Mouse (Mus musculus) lung, embryonic 16.5 days (tissue): ENCODE measurements around the gene Galns. TPM values are rescaled to one million over a fixed set of nuclear protein-coding genes. Genes with fewer than 3 reads are reported as not detected.
A peak's percentile ranks its signal among the peaks of the same experiment; 100 is the strongest.

Experiments used
- ATAC-seq: fragments of 200-750 bp; cut with Nextera tagmentation; 2 replicates; pipeline ENCODE4 v1.8.0; 2017; ENCODE audit warnings: low read depth, mild to moderate bottlenecking, moderate library complexity
- H3K27ac ChIP-seq: fragments of 300-500 bp; sonication (generic); 2 replicates; pipeline ENCODE4 v1.5.1; 2014; ENCODE audit warnings: mild to moderate bottlenecking, control low read depth, low read length
- H3K27me3 ChIP-seq: fragments of 300-500 bp; sonication (generic); 2 replicates; pipeline ENCODE4 v1.6.1; 2014; ENCODE audit warnings: low read depth, low read length, mixed read lengths; ENCODE audit not compliant: control insufficient read depth, insufficient read depth
- H3K36me3 ChIP-seq: fragments of 300-500 bp; sonication (generic); 2 replicates; pipeline ENCODE4 v1.6.1; 2014; ENCODE audit warnings: low read length; ENCODE audit not compliant: control insufficient read depth, insufficient read depth
- H3K4me1 ChIP-seq: fragments of 300-500 bp; sonication (generic); replicated peaks from 2 replicates; pipeline ENCODE4 v1.6.1; 2014; ENCODE audit warnings: low read length, mixed read lengths; ENCODE audit not compliant: control insufficient read depth, insufficient read depth
- H3K4me2 ChIP-seq: fragments of 300-500 bp; sonication (generic); 2 replicates; pipeline ENCODE4 v1.6.1; 2014; ENCODE audit warnings: low read depth, low read length, control low read depth
- H3K4me3 ChIP-seq: fragments of 300-500 bp; sonication (generic); 2 replicates; pipeline ENCODE4 v1.5.1; 2014; ENCODE audit warnings: mild to moderate bottlenecking, low read length, control low read depth
- H3K9ac ChIP-seq: fragments of 300-500 bp; sonication (generic); 2 replicates; pipeline ENCODE4 v1.6.1; 2014; ENCODE audit warnings: low read length, control low read depth
- H3K9me3 ChIP-seq: fragments of 300-500 bp; sonication (generic); 2 replicates; pipeline ENCODE4 v1.6.1; 2016; ENCODE audit warnings: low read length; ENCODE audit not compliant: control insufficient read depth
- WGBS: fragments of 180-500 bp; shearing (Covaris S2); extraction: QIAGEN DNeasy Blood & Tissue Kit; methylation state at CpG from one replicate; pipeline ENCODE4 v1.1.7; 2014; 5-methylcytosine and 5-hydroxymethylcytosine counted together
- polyA plus RNA-seq: library from polyadenylated mRNA; unstranded; fragments of >200 nt; fragmentation: Nextera tagmentation; extraction: Ambion mirVana; gene quantifications from 2 replicates; pipeline ENCODE4 v1.2.1, GENCODE M21; 2015

The Galns gene
- polyA plus RNA-seq, 1 experiment from 2014 or later: 15.0 TPM

DNA sequence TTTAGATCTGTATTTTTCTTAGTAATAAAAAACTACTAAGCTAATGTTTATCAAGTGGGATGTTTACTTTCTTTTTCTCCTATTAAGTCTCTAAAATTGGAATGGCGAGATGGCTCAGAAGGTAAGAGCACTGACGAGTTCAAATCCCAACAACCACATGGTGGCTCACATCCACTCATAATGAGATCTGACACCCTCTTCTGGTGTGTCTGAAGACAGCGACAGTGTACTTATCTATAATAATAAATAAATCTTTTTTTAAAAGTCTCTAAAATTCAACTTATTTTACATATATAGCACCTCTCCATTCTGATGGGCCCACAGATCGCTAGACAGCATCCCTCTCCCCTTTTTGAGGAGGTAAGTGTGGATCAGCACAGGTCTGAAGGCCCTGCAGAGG is 1.1 kb downstream of the Galns start:
- H3K9ac ChIP-seq: no peak overlapping the region; the same call in 1 of the 2 replicates
- H3K9me3 ChIP-seq: no peaks in the 10 kb centered on the region
- peaks cover 12% of the 10 kb centered on the region for H3K4me1 ChIP-seq
- ATAC-seq: no peak
- no peak overlapping the region for H3K27ac ChIP-seq
- H3K36me3 ChIP-seq: peaks cover 5% of the 10 kb centered on the region; the same call in 1 of the 2 replicates
- H3K4me3 ChIP-seq: no peak overlapping the region; the same call in 1 of the 2 replicates
- H3K4me2 ChIP-seq: peak overlapping the region; percentile 89
- 52% methylated on average over 4 of the region's 4 CpGs for WGBS
- no peaks in the 10 kb centered on the region for H3K27me3 ChIP-seq

DNA sequence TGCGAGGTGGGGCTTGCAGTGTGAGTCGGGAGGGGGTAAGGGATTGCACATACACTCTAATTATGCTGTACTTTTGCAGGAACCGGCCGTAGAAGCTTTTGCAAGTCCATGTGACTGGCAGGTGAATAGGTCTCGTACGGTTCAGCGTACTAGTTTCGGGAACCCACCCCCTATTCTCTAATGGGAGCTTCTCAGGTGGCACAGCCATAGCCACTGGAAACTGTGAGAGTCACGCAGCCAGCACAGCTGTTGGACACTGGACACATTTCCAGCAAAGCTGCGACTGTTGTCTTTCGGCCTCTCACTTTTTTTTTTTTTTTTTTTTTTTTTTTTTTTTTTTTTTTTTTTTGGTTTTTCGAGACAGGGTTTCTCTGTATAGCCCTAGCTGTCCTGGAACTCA is 4.5 kb downstream of the Galns start:
- no peak for ATAC-seq
- no peaks in the 10 kb centered on the region for H3K9me3 ChIP-seq
- no peaks in the 10 kb centered on the region for H3K27me3 ChIP-seq
- H3K36me3 ChIP-seq: no peaks in the 10 kb centered on the region
- WGBS: 75% methylated on average over 11 of the region's 12 CpGs
- H3K4me3 ChIP-seq: no peak overlapping the region
- H3K27ac ChIP-seq: no peak overlapping the region
- no peak overlapping the region for H3K4me2 ChIP-seq
- H3K9ac ChIP-seq: no peak overlapping the region
- peaks cover 3% of the 10 kb centered on the region; the same call in 1 of the 2 replicates for H3K4me1 ChIP-seq

DNA sequence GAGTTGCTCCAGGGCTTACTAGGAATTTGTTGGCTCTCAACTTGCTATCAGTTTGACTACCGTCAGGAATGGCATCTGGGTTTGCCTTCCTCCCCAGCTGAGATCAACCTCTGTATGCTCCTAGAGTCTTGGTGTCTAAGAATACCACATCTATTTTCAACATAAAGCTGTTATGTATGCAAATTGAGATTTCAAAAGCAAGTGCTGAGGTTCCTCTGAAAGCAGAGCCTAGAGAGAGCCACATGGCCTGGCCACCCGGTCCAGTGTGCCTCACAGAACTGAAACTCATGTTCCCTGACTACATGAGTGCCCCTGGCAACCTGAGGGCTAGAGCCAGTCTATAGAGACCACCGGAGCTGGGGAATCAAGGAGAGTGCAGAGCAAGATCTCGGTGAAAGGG is 5.9 kb downstream of the Galns start:
- Histone ChIP-seq H3K4me2 (no peak overlapping the region), H3K9ac (no peak overlapping the region), H3K27me3 (no peaks in the 10 kb centered on the region), H3K4me3 (no peak overlapping the region), H3K4me1 (no peaks in the 10 kb centered on the region), H3K27ac (no peak overlapping the region), H3K36me3 (no peaks in the 10 kb centered on the region), H3K9me3 (no peaks in the 10 kb centered on the region)
- 65% methylated on average over 4 of the region's 4 CpGs for WGBS
- no peak for ATAC-seq

DNA sequence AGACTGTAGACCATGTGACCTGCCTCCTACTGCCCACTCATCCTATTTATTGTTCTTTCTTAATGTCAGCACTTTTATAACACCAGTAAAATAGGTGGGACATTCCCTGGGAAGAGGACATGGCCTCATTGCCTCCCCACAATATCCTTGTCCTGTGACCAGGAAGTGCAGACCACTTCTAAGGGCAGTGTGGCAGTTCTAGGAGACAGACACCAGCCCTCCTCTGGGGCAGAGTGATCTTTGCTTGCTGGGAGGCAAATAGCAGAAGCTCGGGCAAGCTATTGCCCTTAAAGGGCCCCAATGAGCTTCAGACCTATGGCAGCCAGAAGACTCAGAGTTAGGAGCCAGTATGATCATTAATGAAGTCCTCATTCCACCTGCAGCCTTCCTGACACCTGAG is 6.6 kb downstream of the Galns start:
- ATAC-seq: no peak
- H3K9ac ChIP-seq: no peak overlapping the region
- H3K27me3 ChIP-seq: no peaks in the 10 kb centered on the region
- 62% methylated on average over 1 of the region's 1 CpGs for WGBS
- no peak overlapping the region for H3K4me3 ChIP-seq
- no peaks in the 10 kb centered on the region for H3K9me3 ChIP-seq
- no peak overlapping the region for H3K4me2 ChIP-seq
- H3K4me1 ChIP-seq: no peaks in the 10 kb centered on the region
- no peak overlapping the region for H3K27ac ChIP-seq
- no peaks in the 10 kb centered on the region for H3K36me3 ChIP-seq

DNA sequence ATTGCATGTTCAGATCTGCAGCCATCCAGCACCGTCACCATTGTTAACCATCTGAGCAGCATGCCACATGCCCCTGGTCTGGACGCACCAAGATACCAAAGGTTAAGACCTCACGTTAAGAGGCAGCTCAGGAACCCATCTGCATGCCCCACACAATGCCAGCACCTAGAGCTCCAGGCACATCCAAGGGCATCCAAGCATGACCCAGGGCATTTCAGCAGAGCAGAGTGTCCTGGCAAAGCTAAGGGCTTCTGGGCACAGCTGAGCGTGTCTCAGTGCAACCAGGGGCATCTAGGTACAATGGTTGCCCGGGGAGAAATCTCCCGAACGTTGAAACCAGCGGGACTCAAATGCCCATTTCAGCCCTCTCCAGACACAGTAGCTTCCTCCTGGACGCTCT is 10.6 kb downstream of the Galns start:
- Histone ChIP-seq H3K27ac (no peak overlapping the region), H3K9me3 (no peaks in the 10 kb centered on the region), H3K36me3 (no peaks in the 10 kb centered on the region), H3K4me1 (no peaks in the 10 kb centered on the region), H3K9ac (no peak overlapping the region), H3K27me3 (no peaks in the 10 kb centered on the region), H3K4me3 (no peak overlapping the region), H3K4me2 (no peak overlapping the region)
- WGBS: 89% methylated on average over 9 of the region's 9 CpGs
- ATAC-seq: no peak

DNA sequence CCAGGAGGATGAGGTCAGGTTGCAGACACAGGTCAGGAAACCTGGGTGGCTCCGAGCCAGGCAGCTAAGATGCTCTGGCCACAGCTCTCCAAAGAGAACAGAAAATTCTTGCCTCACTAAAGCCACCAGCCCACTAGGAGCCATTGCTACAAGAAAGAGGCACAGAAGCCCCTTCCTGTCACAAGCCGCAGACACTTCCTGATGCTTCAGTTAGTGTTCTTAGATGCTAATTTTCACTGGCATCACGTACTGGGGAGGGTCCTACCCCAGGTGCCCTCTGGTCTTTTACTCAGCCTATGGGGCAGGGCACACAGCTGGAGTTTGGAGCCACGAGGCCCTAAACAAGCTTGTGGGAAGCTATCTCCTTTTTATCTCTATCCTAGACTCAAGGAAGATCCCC is 15.2 kb downstream of the Galns start:
- no peaks in the 10 kb centered on the region for H3K9me3 ChIP-seq

DNA sequence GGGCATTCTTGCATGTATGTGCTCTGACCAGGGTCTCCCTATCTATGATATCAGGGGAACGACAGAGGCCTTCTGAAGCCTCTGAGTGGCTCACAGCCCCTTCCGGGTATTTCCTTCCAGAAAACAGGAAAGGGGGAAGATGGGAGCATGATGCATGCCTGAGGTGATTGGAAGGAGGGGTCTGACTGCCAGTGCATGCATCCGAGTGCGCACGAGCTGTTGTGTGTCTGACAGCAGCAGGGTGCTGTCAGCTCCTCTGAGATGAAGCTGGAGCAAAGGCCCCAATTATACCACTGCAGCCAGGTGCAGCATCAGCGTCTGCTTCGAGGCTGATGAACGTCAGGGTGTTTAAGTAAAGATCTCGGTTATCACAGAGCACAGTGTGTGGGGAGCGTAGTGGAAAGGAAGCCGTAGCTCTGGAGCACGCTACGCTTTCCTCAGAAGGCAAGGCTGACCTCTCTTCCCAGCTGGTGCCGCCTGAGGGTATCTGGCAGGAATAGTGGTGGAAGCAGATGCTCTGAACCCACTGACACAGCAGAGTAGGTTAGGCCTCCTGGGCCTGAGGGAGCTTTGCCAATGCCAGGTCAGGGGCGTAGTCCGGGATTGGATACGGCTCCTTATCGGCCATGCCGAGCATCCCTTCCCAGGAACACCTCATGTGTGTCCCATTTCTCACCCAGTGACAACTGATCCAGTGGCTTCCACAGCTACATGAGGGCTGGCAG is 17.3 kb downstream of the Galns start:
- H3K4me2 ChIP-seq: no peak overlapping the region
- no peak overlapping the region for H3K9ac ChIP-seq
- no peaks in the 10 kb centered on the region for H3K27me3 ChIP-seq
- 73% methylated on average over 19 of the region's 19 CpGs for WGBS
- H3K36me3 ChIP-seq: no peaks in the 10 kb centered on the region
- H3K4me1 ChIP-seq: no peaks in the 10 kb centered on the region
- no peaks in the 10 kb centered on the region for H3K9me3 ChIP-seq
- H3K27ac ChIP-seq: no peak overlapping the region
- H3K4me3 ChIP-seq: no peak overlapping the region
- no peak for ATAC-seq

More for the DNA sequence above, 15.2 kb downstream of the Galns start:
- no peaks in the 10 kb centered on the region for H3K27me3 ChIP-seq
- no peak overlapping the region for H3K4me3 ChIP-seq
- no peaks in the 10 kb centered on the region for H3K4me1 ChIP-seq
- no peak for ATAC-seq
- WGBS: 41% methylated on average over 4 of the region's 4 CpGs
- H3K36me3 ChIP-seq: no peaks in the 10 kb centered on the region
- H3K9ac ChIP-seq: no peak overlapping the region
- no peak overlapping the region for H3K27ac ChIP-seq
- no peak overlapping the region for H3K4me2 ChIP-seq

DNA sequence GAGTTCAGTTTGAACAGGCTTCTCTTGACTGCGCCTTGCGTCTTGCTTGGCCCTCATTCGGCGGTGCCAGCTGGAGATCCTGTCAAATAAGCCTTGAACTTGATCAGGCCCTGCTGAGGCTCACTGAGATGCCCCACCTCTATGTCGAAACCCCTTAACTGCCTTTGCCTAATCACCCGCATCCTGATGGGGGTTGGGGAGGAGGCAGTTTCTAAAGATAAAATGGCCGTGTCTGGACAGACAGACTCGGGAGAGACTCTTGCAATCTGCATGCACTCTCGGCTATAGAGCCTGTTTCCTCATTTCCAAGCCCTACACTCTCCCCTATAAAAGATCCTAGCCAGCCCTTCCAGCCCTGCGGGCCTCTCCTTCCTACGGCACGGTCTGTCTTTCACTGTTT is 18.0 kb downstream of the Galns start:
- H3K4me2 ChIP-seq: no peak overlapping the region
- H3K36me3 ChIP-seq: no peaks in the 10 kb centered on the region
- no peak overlapping the region for H3K27ac ChIP-seq
- H3K9me3 ChIP-seq: no peaks in the 10 kb centered on the region
- WGBS: 53% methylated on average over 12 of the region's 12 CpGs
- H3K4me1 ChIP-seq: no peaks in the 10 kb centered on the region
- no peaks in the 10 kb centered on the region for H3K27me3 ChIP-seq
- no peak for ATAC-seq
- no peak overlapping the region for H3K9ac ChIP-seq
- no peak overlapping the region for H3K4me3 ChIP-seq

DNA sequence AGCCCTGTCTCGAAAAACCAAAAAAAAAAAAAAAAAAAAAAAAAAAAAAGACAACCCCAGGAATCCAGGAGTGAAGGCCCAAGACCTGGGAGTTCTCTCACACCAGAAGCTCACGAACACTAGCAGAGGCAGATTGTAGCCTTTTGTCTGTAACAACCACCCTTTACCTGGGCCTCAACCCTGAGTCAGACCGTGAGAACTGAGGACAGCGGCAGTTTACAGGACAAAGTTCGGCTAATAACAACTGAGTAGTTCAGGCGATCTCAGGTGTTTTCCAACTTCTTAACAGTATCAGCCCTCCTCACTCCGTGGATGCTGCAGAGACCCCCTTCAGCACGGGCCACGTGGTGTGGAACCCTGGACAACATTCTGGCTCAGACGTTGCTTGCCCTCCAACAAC is 24.5 kb downstream of the Galns start:
- no peaks in the 10 kb centered on the region for H3K36me3 ChIP-seq
- ATAC-seq: no peak
- no peak overlapping the region for H3K4me3 ChIP-seq
- H3K27me3 ChIP-seq: no peaks in the 10 kb centered on the region
- WGBS: 79% methylated on average over 10 of the region's 10 CpGs
- no peak overlapping the region for H3K27ac ChIP-seq
- no peak overlapping the region for H3K9ac ChIP-seq
- H3K9me3 ChIP-seq: no peaks in the 10 kb centered on the region
- H3K4me2 ChIP-seq: no peak overlapping the region
- H3K4me1 ChIP-seq: no peaks in the 10 kb centered on the region

DNA sequence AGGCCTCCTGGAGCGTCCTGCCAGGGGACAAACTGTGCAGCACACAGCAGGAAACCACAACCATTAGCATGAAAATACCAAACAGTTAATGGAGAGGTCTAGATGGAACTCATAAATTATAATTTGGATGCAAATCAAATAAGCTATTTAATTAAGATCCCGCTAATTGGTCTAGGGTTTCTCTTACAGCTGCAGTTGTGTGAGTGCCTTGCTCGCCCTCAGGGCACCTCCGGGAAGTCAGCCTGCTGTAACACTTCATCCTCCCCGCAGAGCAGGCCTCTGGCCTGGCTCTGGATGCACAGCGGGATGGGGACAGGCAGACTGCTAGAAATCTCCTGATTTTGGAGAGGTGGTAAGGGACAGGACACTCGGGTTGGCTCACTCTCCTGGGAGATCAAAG is 25.1 kb downstream of the Galns start:
- H3K4me1 ChIP-seq: no peaks in the 10 kb centered on the region

More for the DNA sequence above, 25.1 kb downstream of the Galns start:
- Histone ChIP-seq H3K27ac (no peak overlapping the region), H3K9ac (no peak overlapping the region), H3K4me2 (no peak overlapping the region), H3K4me3 (no peak overlapping the region), H3K36me3 (no peaks in the 10 kb centered on the region), H3K27me3 (no peaks in the 10 kb centered on the region), H3K9me3 (no peaks in the 10 kb centered on the region)
- ATAC-seq: no peak
- 66% methylated on average over 7 of the region's 7 CpGs for WGBS
